Mouse (Mus musculus): ENCODE measurements around the gene Kcnab3. TPM values are rescaled to one million over a fixed set of nuclear protein-coding genes. Genes with fewer than 3 reads are reported as not detected.

Gene Kcnab3
- polyA plus RNA-seq (2014; fragmentation: Nextera tagmentation; extraction: Ambion mirVana): 0.62 and 0.84 TPM in 2 replicates

GRCm38 (mm10) chr11:69325628-69326407 lies at the start of gene Kcnab3:
Kcnab3 (plus strand) TSS chr11:69326258.
- H3K9me3 ChIP-seq (ENCODE audit: control insufficient read depth, low read length): no peaks in the 10 kb centered on the region
- peaks cover 19 to 35% of the 10 kb centered on the region in 2 experiments for H3K4me1 ChIP-seq (ENCODE audit: control insufficient read depth in 2 of 2, insufficient read depth in 2 of 2, low read length in 2 of 2)
- WGBS: 9% methylated on average over 26 of the region's 26 CpGs
- peak within 1 kb of the TSS; percentile 99 for H3K4me2 ChIP-seq (ENCODE audit: low read length)
- peak within 1 kb of the TSS in 1 of 2 experiments; percentile 24; a peak in 1 of 4 replicates for H3K27ac ChIP-seq (replicated peaks in 1 of 2; ENCODE audit: control insufficient read depth in 1 of 2, insufficient read depth in 1 of 2, low read depth in 2 of 2, low read length in 2 of 2)
- H3K36me3 ChIP-seq (ENCODE audit: control insufficient read depth, insufficient read depth, low read length): peaks cover 2% of the 10 kb centered on the region; the same call in 1 of the 2 replicates
- peak within 1 kb of the TSS; percentile 48 to 54 for H3K4me3 ChIP-seq (ENCODE audit: control insufficient read depth in 1 of 2, insufficient read depth in 1 of 2, low read depth in 1 of 2, low read length in 2 of 2)
- ATAC-seq (ENCODE audit: insufficient number of reproducible peaks, insufficient read depth, low FRiP score, low read depth): peak; percentile 37; the same call in 1 of the 2 replicates
- peak within 1 kb of the TSS; percentile 75 for H3K9ac ChIP-seq (ENCODE audit: low read length)
- H3K27me3 ChIP-seq (ENCODE audit: control insufficient read depth, insufficient read depth, low read length): peaks cover 15% of the 10 kb centered on the region

GRCm38 (mm10) chr11:69277267-69277666 lies 48.8 kb upstream of the Kcnab3 start:
- Histone ChIP-seq H3K4me1 (ENCODE audit: control insufficient read depth in 2 of 2, insufficient read depth in 2 of 2, low read length in 2 of 2) (peaks cover 0 to 4% of the 10 kb centered on the region in 2 experiments; a peak in 2 of 4 replicates), H3K9me3 (ENCODE audit: control insufficient read depth, low read length) (no peaks in the 10 kb centered on the region), H3K27me3 (ENCODE audit: control insufficient read depth, insufficient read depth, low read length) (no peaks in the 10 kb centered on the region), H3K36me3 (ENCODE audit: control insufficient read depth, insufficient read depth, low read length) (no peaks in the 10 kb centered on the region), H3K9ac (ENCODE audit: low read length) (no peak overlapping the region), H3K4me3 (ENCODE audit: control insufficient read depth in 1 of 2, insufficient read depth in 1 of 2, low read depth in 1 of 2, low read length in 2 of 2) (no peak overlapping the region), H3K27ac (replicated peaks in 1 of 2; ENCODE audit: control insufficient read depth in 1 of 2, insufficient read depth in 1 of 2, low read depth in 2 of 2, low read length in 2 of 2) (no peak overlapping the region), H3K4me2 (ENCODE audit: low read length) (no peak overlapping the region)
- ATAC-seq (ENCODE audit: insufficient number of reproducible peaks, insufficient read depth, low FRiP score, low read depth): no peak
- 69% methylated on average over 5 of the region's 5 CpGs for WGBS

GRCm38 (mm10) chr11:69291111-69291510 lies 34.9 kb upstream of the Kcnab3 start:
- ATAC-seq (ENCODE audit: insufficient number of reproducible peaks, insufficient read depth, low FRiP score, low read depth): no peak
- no peak overlapping the region for H3K4me2 ChIP-seq (ENCODE audit: low read length)
- no peaks in the 10 kb centered on the region for H3K27me3 ChIP-seq (ENCODE audit: control insufficient read depth, insufficient read depth, low read length)
- no peak overlapping the region for H3K27ac ChIP-seq (replicated peaks in 1 of 2; ENCODE audit: control insufficient read depth in 1 of 2, insufficient read depth in 1 of 2, low read depth in 2 of 2, low read length in 2 of 2)
- no peaks in the 10 kb centered on the region for H3K36me3 ChIP-seq (ENCODE audit: control insufficient read depth, insufficient read depth, low read length)
- 79% methylated on average over 5 of the region's 5 CpGs for WGBS
- H3K9ac ChIP-seq (ENCODE audit: low read length): no peak overlapping the region
- no peaks in the 10 kb centered on the region for H3K9me3 ChIP-seq (ENCODE audit: control insufficient read depth, low read length)
- H3K4me1 ChIP-seq (ENCODE audit: control insufficient read depth in 2 of 2, insufficient read depth in 2 of 2, low read length in 2 of 2): no peaks in the 10 kb centered on the region
- H3K4me3 ChIP-seq (ENCODE audit: control insufficient read depth in 1 of 2, insufficient read depth in 1 of 2, low read depth in 1 of 2, low read length in 2 of 2): no peak overlapping the region

GRCm38 (mm10) chr11:69295286-69295685 lies 30.8 kb upstream of the Kcnab3 start:
- Histone ChIP-seq H3K4me2 (ENCODE audit: low read length) (no peak overlapping the region), H3K27ac (replicated peaks in 1 of 2; ENCODE audit: control insufficient read depth in 1 of 2, insufficient read depth in 1 of 2, low read depth in 2 of 2, low read length in 2 of 2) (no peak overlapping the region), H3K36me3 (ENCODE audit: control insufficient read depth, insufficient read depth, low read length) (peaks cover 11% of the 10 kb centered on the region; the same call in 1 of the 2 replicates), H3K9ac (ENCODE audit: low read length) (no peak overlapping the region), H3K9me3 (ENCODE audit: control insufficient read depth, low read length) (no peaks in the 10 kb centered on the region), H3K27me3 (ENCODE audit: control insufficient read depth, insufficient read depth, low read length) (no peaks in the 10 kb centered on the region), H3K4me3 (ENCODE audit: control insufficient read depth in 1 of 2, insufficient read depth in 1 of 2, low read depth in 1 of 2, low read length in 2 of 2) (no peak overlapping the region), H3K4me1 (ENCODE audit: control insufficient read depth in 2 of 2, insufficient read depth in 2 of 2, low read length in 2 of 2) (no peaks in the 10 kb centered on the region)
- WGBS: 75% methylated on average over 3 of the region's 3 CpGs
- no peak for ATAC-seq (ENCODE audit: insufficient number of reproducible peaks, insufficient read depth, low FRiP score, low read depth)

- no peak overlapping the region for H3K9ac ChIP-seq (ENCODE audit: low read length)
- ATAC-seq (ENCODE audit: insufficient number of reproducible peaks, insufficient read depth, low FRiP score, low read depth): no peak
- no peak overlapping the region for H3K27ac ChIP-seq (replicated peaks in 1 of 2; ENCODE audit: control insufficient read depth in 1 of 2, insufficient read depth in 1 of 2, low read depth in 2 of 2, low read length in 2 of 2)
- WGBS: 66% methylated on average over 2 of the region's 2 CpGs
- H3K4me2 ChIP-seq (ENCODE audit: low read length): no peak overlapping the region
- no peaks in the 10 kb centered on the region for H3K27me3 ChIP-seq (ENCODE audit: control insufficient read depth, insufficient read depth, low read length)
- H3K4me3 ChIP-seq (ENCODE audit: control insufficient read depth in 1 of 2, insufficient read depth in 1 of 2, low read depth in 1 of 2, low read length in 2 of 2): no peak overlapping the region
- H3K4me1 ChIP-seq (ENCODE audit: control insufficient read depth in 2 of 2, insufficient read depth in 2 of 2, low read length in 2 of 2): no peaks in the 10 kb centered on the region
- H3K9me3 ChIP-seq (ENCODE audit: control insufficient read depth, low read length): no peaks in the 10 kb centered on the region
- peaks cover 35% of the 10 kb centered on the region for H3K36me3 ChIP-seq (ENCODE audit: control insufficient read depth, insufficient read depth, low read length)
These were observed 28.3 kb upstream of the Kcnab3 start for GRCm38 (mm10) chr11:69297799-69298198.

- Histone ChIP-seq H3K27me3 (ENCODE audit: control insufficient read depth, insufficient read depth, low read length) (no peaks in the 10 kb centered on the region), H3K4me3 (ENCODE audit: control insufficient read depth in 1 of 2, insufficient read depth in 1 of 2, low read depth in 1 of 2, low read length in 2 of 2) (no peak overlapping the region), H3K27ac (replicated peaks in 1 of 2; ENCODE audit: control insufficient read depth in 1 of 2, insufficient read depth in 1 of 2, low read depth in 2 of 2, low read length in 2 of 2) (no peak overlapping the region), H3K4me1 (ENCODE audit: control insufficient read depth in 2 of 2, insufficient read depth in 2 of 2, low read length in 2 of 2) (no peaks in the 10 kb centered on the region), H3K4me2 (ENCODE audit: low read length) (no peak overlapping the region), H3K9me3 (ENCODE audit: control insufficient read depth, low read length) (no peaks in the 10 kb centered on the region), H3K36me3 (ENCODE audit: control insufficient read depth, insufficient read depth, low read length) (peaks cover 39% of the 10 kb centered on the region), H3K9ac (ENCODE audit: low read length) (no peak overlapping the region)
- ATAC-seq (ENCODE audit: insufficient number of reproducible peaks, insufficient read depth, low FRiP score, low read depth): no peak
- WGBS: 73% methylated on average over 7 of the region's 7 CpGs
These were observed 27.8 kb upstream of the Kcnab3 start for GRCm38 (mm10) chr11:69298231-69298630.

GRCm38 (mm10) chr11:69302817-69303216 lies 23.2 kb upstream of the Kcnab3 start:
- no peaks in the 10 kb centered on the region for H3K4me1 ChIP-seq (ENCODE audit: control insufficient read depth in 2 of 2, insufficient read depth in 2 of 2, low read length in 2 of 2)

More at GRCm38 (mm10) chr11:69302817-69303216, 23.2 kb upstream of the Kcnab3 start:
- ATAC-seq (ENCODE audit: insufficient number of reproducible peaks, insufficient read depth, low FRiP score, low read depth): no peak
- H3K27me3 ChIP-seq (ENCODE audit: control insufficient read depth, insufficient read depth, low read length): no peaks in the 10 kb centered on the region
- no peaks in the 10 kb centered on the region for H3K9me3 ChIP-seq (ENCODE audit: control insufficient read depth, low read length)
- no peak overlapping the region for H3K4me2 ChIP-seq (ENCODE audit: low read length)
- peaks cover 85% of the 10 kb centered on the region for H3K36me3 ChIP-seq (ENCODE audit: control insufficient read depth, insufficient read depth, low read length)
- no peak overlapping the region for H3K27ac ChIP-seq (replicated peaks in 1 of 2; ENCODE audit: control insufficient read depth in 1 of 2, insufficient read depth in 1 of 2, low read depth in 2 of 2, low read length in 2 of 2)
- 85% methylated on average over 7 of the region's 7 CpGs for WGBS
- no peak overlapping the region for H3K9ac ChIP-seq (ENCODE audit: low read length)
- H3K4me3 ChIP-seq (ENCODE audit: control insufficient read depth in 1 of 2, insufficient read depth in 1 of 2, low read depth in 1 of 2, low read length in 2 of 2): no peak overlapping the region

Data from heart, embryonic 14.5 days (tissue).